Mouse (Mus musculus) spleen, postnatal 4 days (tissue): ENCODE measurements around the gene Fxyd4.

Experiments used
- DNase-seq, 2 experiments: peaks; one replicate each; pipeline ENCODE4 v3.0.0; 2022; ENCODE audit warnings: low spot score in 2 of 2

The Fxyd4 gene

DNA sequence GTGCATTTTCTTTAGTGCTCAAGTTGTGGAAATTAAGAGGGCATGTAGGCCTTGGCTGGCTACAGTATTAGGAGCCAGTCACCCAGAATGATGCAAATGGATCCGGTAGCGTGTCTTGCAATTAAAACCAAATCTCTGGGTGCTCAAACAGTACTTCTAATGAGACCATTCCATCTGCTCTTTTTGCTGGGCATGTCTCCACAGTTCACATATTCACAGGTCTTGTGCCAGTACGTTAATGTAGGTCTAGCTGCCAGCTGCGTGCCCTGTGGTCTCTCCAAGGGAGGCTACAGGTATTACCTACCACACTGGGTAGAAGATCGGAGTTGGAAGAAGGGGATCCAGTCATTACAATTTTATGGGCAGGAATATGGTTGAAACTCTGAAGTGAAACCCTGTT lies 19.4 kb downstream of the Fxyd4 start:
- DNase-seq: no peak

DNA sequence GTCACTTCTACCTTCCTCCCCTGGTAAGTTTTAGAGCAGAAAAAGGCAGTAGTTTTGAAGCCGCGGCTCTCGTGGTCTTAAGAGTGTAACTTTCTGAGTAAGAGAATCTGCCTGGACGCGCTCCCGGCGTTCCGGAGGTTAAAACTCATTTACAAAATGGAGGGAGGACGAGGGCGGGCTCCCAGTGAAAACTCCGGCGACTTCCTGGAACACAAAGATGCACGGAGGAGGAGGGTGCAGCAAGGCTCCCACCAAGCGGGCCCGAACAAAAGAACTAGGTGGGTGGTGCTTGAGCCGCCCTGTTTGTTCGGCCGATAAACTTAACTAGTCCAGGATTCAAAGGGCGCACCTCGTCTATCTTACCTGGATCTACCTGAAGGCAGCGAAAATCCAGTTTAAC lies 19.9 kb downstream of the Fxyd4 start:
- DNase-seq: peak; percentile 65 to 83

DNA sequence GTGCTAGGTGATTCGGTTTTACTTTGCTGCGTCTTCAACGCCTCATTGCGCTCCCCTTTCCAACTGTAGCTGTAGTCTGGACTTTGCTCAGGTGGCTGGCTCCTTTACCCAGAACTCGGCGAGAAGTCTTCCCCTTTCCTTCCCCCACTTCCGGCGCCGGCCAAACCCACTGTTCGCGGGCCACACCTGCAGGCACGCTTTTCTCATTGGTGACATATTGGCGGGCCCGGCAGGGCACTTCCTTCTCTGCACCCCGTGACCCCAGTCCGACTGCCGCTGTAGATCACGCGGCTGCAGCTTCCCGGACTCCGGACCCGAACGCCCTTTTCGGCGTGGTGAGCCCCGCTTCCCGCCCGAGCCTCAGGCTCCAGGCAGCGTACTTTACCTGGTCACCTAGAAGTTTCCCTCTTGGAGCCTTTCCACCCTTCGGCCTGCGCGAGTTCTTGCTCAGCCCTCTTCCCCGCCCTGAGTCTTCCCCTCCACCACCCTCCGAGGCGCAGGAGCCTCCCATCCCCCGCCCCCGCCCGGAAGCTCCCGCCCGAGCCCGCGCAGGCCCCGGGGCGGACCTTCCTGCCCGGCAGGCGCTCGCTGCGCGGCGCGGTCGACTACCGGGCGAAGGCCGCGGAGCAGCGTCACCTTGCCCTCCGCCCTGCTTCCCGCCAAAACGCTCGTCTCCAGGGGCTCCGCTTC lies 20.6 kb downstream of the Fxyd4 start:
- DNase-seq: peak; percentile 88 to 92

DNA sequence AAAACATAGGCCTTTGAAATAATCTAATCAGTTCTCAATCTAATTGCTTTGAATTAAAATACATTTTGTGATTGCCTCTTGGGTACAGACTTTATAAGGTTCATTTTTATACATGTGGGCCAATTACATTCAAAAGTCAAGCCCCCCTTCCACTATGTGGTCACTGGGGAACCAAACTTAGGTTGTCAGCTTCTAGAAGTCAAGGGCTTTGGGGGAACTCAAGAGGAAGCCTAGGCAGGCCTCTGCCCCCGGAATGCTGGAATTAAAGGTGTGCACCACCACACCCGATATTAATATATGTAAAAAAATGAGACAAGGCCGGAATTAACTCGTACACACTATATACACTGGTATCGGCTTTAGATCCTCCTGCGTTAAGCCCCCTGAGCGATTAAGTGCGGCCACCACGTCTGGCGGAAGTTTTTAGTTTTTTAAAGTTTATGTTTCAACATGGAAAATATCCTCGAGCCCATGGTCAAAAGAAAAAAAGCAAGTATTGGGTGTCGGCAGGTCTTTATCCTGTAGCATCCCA lies 21.2 kb downstream of the Fxyd4 start:
- no peak for DNase-seq

DNA sequence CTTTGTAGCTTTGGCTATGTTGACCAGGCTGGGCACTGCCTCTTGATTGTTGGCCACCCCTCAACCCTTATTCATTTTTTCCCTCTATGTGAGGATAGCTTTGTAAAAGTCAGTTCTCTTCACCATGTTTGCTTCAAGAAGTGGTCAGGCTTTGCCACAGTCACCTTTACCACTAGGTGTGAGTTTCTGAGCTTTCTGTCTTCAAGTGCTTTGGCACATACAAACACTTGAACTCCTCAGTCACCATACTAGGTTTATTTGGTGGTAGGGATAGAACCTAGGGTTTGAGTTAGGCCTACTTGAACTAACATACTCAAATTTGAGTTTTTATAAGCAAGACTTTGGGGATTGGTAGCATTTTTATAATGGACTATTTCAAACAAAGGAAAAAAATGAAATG lies 23.0 kb downstream of the Fxyd4 start:
- DNase-seq: no peak

DNA sequence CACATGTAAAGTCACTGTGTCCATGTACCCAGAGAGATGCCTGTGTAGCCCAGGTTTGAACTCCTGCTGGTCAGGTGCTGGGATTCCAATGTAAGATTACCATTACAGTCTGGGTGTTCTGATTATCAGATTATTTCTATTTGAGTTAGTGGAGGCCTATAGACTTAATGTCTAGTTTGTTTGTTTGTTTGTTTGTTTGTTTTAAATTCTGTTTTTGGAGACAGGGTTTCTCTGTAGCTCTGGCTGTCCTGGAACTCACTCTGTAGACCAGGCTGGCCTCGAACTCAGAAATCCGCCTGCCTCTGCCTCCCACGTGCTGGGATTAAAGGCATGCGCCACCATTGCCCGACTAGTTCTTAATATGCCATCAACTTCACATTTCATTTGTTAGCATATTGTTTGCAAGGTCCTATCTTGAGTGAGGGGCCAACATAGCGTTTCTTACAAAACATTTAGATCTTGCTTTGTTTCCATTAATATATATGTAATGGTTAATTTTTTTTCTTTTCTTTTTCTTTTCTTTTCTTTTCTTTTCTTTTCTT lies 27.3 kb downstream of the Fxyd4 start:
- no peak for DNase-seq

DNA sequence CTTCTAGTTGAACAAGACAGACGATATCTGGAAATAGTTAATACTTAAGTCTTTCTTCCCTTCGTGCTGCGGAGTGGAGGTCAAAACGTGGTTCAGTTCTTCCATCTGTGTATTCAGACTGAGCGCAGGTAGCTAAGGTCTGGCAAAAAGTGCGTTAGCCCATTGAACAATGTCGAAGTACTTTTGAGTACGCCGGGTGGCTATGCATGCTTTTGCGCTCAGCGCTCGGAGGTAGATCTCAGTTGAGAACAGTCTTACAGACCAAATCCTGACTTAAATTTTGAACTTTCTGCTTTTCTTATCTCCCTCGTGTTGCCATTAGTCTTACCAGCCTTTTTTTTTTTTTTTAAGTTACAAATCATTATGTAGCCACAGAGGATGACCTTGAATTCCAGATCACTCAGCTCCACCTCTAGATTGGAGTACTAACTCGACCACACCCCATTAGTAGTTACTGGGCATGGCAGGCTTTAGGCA lies 29.0 kb downstream of the Fxyd4 start:
- no peak for DNase-seq

DNA sequence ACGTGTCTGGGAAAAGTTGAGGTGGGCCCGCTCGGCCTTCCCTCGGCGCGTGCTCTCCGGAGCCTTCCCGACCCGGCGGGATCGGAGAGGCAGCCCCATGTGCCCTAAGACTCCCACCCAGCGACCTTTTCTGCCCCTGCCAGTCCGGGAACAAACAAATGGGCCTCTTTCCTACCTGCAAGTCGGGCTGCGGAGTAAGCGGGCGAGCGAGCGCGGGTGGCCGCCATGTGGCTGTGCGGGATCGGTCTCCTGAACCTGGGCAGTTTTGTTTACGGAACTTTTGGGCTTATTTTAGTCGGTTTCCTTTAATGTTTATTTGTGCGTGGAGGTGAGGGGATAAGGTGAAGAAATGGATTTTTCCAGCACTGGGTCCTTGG lies 29.5 kb downstream of the Fxyd4 start:
- DNase-seq: no peak

DNA sequence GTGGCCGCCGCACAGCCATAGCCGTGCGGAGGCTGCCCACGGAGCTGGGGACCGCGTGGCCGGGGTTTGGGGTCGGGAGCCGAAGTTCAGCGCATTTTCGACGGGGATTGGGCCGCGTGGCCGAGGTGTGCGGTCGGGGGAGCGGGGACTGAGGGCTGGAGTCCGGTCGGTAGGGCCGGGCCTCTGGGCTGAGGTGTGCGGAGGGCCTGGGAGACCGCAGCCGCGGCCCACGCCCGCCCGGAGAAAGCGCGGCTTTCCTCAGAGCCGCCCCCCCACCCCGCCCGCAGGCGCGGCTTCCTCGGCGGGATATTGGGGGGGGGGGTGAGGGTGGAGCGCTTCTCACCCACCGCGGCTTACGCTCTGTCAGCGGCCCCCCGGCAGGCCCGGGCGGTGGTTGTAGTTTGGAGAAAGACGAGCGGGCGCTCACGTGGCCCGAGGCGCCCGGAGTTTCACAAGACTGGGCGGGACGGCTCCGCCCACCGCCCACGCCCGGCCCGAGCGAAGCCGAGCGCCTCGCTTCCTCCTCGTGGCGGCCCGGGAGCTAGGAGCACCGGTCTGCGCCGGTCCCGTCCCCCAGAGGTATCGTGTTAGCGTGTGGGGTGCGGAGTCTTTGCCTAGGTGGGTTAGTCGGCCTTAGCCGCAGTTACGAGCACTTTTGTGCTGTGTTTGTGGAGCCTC lies 30.1 kb downstream of the Fxyd4 start:
- DNase-seq: peak; percentile 88 to 94

DNA sequence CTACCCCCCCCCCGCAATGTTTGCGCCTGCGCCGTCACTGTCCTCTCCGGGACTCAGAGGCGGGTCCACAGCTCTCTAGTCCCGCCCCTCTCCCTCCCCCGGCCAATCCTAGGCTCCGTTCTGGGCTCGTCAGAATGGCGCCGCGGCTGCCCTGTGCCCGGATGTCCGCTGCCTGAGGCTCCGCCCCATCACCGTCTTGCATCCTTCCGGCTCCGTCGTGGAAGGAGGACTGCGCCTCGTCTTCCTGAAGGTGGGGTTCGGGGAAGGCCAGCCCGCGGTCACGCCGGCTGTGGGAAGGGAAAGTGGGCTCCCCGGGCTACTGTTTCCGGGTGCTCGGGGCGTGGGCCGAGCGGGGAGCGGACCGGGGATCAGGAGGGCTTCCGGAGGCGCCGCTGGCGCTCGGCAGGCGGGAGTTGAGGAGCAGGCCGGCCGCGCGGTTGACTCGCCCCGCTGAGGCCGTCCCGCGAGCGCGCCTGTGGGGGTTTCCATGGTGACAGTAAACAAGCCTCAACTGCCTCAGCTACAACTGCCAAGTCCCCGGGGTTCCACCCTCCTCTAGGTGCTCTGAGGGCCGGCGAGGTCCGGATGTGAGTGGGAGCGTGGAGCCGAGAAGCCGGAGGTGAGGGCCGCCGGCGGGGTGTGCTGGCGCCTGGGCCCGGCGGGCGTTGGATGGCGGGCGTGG lies 30.8 kb downstream of the Fxyd4 start:
- peak; percentile 96 to 97 for DNase-seq

DNA sequence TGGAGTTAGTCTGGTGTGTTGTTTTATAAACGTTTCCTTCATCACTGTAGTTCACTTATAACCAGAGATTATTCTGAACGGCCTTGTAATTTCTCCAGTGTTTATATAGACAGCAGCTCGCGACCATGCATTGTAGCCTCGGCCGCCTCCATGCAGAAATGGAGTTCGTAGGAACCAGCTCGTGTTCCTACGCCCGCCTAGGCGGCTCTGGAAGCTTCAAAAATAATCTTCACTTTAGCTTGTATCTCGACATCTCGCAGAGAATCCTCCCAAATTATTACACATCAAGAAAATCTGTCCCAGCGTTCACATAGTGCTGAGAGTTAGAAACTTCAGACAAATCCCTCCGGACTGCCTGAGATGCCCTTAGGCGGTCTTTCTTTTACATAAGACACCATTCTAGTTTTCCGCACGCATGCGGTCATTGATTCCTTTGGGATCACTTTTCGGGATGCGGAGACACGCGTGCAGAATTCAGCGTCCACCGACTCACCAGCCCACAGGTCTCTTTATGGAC lies 31.4 kb downstream of the Fxyd4 start:
- DNase-seq: peak in 1 of 2 experiments; percentile 34

DNA sequence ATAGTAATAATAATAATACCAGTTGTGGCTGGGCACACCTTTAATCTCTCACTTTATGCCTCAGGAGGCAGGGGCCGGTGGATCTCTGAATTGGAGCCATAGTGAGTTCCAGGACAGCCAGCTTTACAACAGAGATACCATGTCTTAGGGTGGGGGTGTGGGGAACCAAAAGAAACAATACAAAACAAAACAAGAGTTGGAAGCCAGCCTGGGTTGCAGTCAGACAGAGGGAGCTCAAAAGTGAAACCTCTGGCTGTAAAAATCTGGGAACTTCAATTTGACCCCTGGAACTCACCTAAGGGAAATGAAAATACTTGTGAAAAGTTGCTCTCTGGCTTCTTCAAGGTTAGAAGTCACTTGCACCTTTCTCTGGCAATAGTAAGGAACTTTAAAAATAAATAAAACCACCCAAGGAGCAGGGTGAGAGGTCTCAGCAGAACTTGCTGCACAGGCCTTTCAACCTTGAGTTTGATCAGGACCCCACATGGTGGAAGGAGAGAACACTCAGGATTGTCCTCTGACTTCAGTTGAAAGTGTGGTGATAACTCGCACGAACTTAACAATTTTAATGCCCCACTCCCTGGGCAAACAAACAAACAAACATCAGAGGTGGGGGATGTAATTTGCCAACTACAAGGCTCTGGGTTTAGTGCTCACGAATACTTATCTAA lies 32.1 kb downstream of the Fxyd4 start:
- no peak for DNase-seq

DNA sequence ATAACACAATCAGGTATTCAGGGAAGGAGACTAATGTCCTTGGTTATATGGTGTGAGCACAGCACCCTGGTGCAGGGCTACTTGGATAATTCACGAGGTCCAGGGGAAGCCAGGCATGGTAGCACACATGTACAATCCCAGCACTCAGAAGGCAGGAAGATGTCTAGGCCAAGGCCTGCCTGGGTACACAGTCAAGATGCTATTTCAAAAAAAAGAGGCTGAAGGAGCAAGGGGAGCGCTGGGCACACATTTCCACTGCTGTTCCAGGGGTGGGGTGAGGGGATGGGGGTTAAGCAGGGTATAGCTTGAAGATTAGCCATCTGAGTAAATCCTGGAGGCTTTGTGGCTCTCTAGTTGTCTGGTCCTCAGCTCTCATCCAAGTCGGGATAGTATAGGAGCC lies 33.7 kb downstream of the Fxyd4 start:
- no peak for DNase-seq

DNA sequence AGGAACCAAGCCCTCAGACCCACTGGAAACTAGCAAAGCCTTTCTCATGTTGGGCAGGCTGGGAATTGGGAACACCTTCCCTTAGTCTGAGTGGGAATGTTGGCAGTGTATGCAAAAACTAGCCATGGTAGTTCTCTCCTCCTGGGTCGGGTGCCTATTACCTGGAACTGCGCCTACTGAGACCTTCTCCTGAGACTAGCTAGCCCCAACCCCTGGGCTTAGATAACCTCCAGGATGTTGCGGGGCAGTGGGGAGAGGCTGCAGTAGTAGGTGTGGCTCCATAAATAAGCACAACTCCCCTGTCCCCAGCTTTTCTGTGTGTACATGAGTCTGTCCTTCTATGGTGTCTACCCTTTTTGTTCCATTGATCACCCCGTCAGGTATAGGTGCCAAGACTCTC lies 34.9 kb downstream of the Fxyd4 start:
- no peak for DNase-seq

DNA sequence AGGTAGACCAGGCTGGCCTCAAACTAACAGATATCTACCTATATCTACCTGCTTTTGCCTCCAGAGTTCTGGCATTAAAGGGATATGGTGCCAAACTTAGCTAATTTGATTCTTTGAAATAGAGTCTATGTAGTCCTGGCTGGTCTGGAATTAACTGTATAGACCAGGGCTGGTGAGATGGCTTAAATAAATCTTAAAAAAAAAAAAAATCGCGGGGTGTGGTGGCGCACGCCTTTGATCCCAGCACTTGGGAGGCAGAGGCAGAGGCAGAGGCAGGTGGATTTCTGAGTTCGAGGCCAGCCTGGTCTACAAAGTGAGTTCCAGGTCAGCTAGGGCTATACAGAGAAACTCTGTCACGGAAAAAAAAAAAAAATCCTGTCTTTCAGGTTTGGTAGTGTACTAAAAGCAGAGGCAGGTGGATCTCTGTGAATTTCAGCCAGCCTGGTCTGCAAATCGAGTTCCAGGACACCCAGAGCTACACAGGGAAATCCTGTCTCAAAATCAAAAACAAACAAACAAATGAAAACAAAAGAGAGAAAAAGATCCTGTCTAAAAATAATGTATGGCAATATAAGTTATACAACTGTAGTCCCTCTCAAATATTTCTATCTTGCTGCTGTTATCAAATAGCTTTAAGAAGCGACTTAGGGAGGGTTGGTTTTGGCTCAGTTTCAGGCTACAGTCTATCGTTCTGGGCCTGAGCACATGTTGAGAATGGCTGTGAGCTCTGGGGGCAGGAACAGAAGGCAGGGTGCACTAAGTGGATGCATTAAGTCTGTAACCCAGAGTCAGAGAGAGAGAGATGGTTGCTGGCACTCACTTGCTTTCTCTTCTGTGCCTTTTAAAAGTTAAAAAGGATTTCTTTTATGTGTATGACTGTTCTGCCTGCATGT lies 35.7 kb downstream of the Fxyd4 start:
- DNase-seq: no peak

DNA sequence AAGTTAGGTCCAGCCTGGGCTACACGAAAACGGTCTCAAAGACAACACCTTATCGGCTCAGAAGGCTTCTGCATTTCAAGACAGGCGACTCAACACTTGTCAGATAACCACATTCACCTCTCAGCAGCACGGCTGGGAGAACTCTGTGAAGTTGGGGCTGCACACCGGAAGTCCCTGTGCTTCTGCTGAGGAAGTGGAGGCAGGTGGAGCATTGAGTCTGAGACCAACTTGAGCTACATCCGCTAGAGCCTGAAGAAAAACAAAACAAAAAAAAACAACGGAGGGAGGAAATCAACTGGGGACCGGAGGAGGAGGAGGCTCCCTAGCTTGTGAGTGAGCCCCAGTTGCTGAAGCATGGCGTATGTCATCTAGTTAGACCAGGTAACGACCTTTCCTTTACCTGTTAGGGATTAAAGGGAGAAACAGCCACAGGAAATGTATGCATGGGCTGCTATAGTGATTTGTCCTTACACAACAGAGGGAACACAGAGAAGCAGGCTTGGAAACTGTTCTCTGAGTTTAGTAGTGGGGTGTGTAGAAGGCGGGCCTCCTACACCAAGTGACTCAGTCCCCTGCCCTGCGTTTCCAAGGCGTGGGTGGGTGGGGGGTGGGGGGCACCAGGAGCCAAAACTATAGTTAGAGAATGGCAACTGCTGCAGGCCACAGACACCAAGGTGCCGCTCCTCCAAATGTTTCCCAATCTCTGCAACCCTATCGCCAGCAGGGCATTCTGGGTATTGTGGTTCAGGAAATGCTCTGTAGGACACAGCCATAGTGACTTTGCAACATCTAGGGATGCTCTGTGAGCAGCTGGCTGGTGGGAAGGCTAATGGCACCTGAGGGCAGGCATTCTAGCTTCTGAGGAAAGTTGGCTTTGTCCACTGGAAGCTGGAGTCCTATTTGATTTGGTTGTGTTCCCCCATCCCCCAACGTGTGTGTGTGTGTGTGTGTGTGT lies 37.1 kb downstream of the Fxyd4 start, which contains the start of gene Hnrnpf:
TSS of gene Hnrnpf (plus strand) at position 199 of the 955 bp plus-strand sequence.
- DNase-seq: peak in 1 of 2 experiments; percentile 58

DNA sequence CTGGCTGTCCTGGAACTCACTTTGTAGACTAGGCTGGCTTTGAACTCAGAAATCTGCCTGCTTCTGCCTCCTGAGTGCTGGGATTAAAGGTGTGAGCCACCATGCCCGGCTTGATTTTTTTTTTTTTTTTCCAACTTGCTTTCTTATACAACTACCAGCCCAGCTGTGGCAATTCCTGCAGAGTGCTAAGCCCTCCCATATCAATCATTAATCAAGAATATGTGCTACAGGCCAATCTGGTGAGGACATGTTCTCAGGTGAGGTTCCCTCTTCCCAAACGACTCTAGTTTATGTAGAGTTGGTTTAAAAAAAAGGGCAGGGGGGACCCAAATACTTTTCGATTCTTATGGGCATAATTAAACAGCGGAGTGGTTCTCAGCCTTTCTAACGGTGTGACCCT lies 39.7 kb downstream of the Fxyd4 start:
- DNase-seq: no peak

DNA sequence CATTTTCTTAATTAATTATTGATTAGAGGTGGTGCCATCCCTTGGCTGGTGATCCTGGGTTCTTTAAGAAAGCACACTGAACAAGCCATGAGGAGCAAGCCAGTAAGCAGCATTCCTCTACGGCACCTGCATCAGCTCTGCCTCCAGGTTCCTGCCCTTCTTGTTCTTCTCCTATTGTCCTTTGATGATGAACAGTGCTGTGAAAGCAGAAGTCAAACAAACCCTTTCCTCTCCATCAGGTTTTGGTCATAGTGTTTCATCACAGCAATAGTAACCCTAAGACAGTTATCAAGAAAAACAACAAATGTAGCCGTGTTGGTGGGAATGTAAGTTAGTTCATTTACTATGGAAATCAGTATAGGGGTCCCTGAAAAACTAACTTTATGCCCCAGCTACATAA lies 44.1 kb downstream of the Fxyd4 start:
- no peak for DNase-seq

DNA sequence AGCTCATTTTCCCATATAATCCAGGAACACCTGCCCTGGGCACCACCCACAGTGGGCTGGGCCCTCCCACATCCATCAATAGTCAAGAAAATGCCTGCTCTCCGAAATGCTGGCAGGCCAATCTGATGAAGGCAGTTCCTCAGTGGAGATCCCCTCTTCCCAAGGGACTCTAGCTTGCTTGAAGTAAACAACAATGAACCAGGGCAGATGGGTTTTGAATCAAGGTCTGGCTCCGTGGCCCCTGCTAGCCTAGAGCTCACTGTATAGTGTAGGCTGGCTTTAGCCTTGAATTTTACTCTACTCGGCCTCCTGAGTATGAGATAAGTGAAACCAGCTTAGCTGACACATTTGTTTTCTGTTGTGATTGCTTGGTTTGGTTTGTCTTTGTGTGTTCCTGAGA lies 45.1 kb downstream of the Fxyd4 start:
- no peak for DNase-seq
